Mouse (Mus musculus) erythroblast, embryonic 14.5 days (primary cell): ENCODE measurements around the gene Hsd17b14.

ENCODE experiments used
- GATA1 ChIP-seq: IDR thresholded peaks from 2 replicates; pipeline ENCODE4 v1.6.1; 2012; ENCODE audit warnings: low read length, inconsistent platforms, mixed read lengths
- TAL1 ChIP-seq: IDR thresholded peaks from 3 replicates; pipeline ENCODE4 v1.6.1; 2012; ENCODE audit warnings: low read length, inconsistent platforms, mixed read lengths

- TF ChIP-seq TAL1 (no peak), GATA1 (no peak)
These were observed 61.6 kb downstream of the Hsd17b14 start for GRCm38 (mm10) chr7:45616277-45616676.
